Mouse (Mus musculus) spleen, postnatal 4 days (tissue): Measurements from ENCODE around the gene Slc25a13.

ENCODE experiments used
- DNase-seq, 2 experiments: peaks; one replicate each; pipeline ENCODE4 v3.0.0; 2022; ENCODE audit warnings: low spot score in 2 of 2

Slc25a13 gene

GRCm38 (mm10) chr6:6038773-6039550 is 178.0 kb downstream of the Slc25a13 start:
- no peak for DNase-seq

- DNase-seq = no peak
These were observed 189.3 kb downstream of the Slc25a13 start for GRCm38 (mm10) chr6:6027664-6028063.

GRCm38 (mm10) chr6:6023976-6024375 is 193.0 kb downstream of the Slc25a13 start:
- DNase-seq = no peak

- DNase-seq = no peak
These were observed 200.0 kb downstream of the Slc25a13 start for GRCm38 (mm10) chr6:6016931-6017330.

- DNase-seq = no peak
These were observed 201.4 kb downstream of the Slc25a13 start for GRCm38 (mm10) chr6:6015616-6016015.

DNA sequence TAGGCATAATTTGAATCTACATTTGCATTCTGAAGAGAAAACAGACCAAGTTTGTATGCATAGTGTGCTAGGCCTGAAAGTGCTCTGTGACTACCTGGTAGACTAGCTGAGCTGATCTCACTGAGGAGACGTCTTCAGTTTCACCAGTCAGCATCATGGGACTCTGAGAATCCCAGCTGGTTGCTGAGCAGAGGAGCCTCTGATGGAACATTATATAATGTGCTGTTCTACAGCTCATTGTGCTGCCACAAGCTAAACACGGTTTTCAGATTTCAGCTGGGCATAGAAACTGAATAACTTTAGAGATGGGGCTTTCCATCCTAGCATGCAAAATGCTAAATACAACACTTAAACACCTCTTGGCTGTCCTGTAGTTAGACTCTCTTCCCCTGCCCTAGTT is 205.6 kb downstream of the Slc25a13 start:
- DNase-seq = no peak

DNA sequence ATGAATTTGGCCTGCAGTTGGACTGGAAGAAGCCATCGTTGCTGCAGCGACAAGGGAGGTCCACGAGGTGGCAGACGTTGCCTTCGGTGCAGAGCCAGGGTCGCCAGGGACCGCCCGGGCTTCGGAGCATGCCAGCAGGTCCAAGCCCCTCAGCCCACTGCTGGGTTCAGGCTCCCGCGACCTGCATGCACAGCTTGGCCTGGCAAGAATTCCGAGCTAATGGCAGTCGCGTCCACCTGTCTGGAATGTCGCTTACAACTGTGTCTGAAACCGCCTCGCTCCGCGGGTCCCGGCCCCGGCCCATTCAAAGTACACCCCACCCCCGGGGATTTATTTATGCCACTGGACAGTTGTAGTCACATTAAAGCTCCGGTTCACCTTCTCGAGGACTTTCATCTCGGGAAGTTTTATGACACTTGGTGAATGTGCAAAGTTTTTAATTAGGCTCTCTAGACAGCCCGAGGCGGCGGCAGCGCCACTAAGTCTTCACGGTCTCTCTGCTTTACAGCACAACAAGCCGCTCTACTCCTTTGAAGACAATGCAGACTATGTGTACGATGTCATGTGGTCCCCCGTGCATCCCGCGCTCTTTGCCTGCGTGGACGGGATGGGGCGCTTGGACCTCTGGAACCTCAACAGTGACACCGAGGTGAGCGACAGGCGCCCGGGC is 211.1 kb downstream of the Slc25a13 start:
- peak; percentile 34 to 77 for DNase-seq

GRCm38 (mm10) chr6:6004756-6005485 is 212.1 kb downstream of the Slc25a13 start:
- DNase-seq = no peak

DNA sequence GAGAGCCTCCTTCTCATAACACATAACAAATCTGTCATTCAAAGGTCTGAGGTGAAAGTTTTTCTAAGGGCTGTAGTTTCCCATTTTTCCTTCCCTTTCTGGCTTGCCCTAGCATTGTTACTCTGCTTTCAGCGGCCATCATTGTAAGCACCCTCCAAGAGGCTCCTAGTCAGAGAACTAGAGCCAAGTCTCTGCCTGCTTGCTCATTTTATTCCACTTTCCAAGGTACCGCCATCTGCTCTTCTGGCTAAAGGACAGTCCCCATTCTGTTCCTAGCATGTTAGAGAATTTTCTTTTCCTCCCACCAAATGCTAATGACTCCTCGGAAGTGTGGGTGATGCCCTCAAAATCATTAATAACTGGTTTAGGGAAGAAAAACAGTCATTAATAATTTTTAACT is 214.9 kb downstream of the Slc25a13 start:
- DNase-seq = no peak

DNA sequence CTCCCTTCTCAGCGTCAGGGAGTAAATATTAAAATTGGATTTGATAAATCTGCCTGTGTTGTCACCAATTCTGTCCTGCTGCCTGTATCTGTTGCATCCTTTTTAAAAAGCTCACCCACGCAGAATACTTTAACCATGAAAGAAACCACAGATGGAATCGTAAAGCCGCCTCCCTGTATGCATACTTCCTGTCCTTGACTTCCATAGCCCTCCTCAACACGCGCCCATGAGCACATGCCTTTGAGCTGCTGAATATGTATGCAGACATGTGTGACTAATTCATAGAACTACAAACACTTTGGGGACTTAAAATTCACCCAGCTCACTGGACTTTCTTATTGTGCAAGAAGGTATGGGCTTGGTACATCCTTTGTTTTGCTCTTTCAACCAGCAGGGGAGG is 219.4 kb downstream of the Slc25a13 start:
- DNase-seq = no peak

DNA sequence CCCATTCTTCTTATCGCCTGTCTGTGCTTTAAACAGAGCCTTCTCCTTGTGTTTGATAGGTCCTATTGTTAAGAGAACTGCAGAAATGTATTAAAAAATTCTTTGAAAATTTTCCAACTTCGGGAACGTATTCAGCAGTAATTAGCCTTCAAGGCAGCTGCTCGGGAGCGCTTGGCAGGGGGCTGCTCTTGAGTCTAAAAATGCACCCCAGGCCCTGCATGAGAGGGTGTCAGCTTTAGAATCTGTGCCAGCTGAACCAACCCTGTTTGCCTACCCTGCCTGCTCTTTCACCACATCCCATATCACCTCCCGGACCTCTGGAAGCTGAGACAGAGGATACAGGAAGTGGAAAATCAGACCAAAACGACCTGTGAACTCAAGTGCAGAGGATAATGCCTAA is 223.9 kb downstream of the Slc25a13 start:
- DNase-seq = no peak

- no peak for DNase-seq
These were observed 224.9 kb downstream of the Slc25a13 start for GRCm38 (mm10) chr6:5991817-5992755.

GRCm38 (mm10) chr6:5991243-5991642 is 225.7 kb downstream of the Slc25a13 start:
- DNase-seq = no peak
